Mouse (Mus musculus) heart, adult 2 months (tissue): ENCODE results near the gene Slc32a1.

Experiments
- CTCF ChIP-seq: fragments of 200-600 bp; IDR thresholded peaks from 2 replicates; pipeline ENCODE4 v1.8.1; 2022; ENCODE audit warnings: antibody characterized with exemption, mild to moderate bottlenecking, moderate library complexity
- EP300 ChIP-seq: fragments of 200-500 bp; IDR thresholded peaks from 2 replicates; pipeline ENCODE4 v1.6.1; 2011; ENCODE audit warnings: low read depth, low read length, control low read depth; ENCODE audit not compliant: insufficient read depth

DNA sequence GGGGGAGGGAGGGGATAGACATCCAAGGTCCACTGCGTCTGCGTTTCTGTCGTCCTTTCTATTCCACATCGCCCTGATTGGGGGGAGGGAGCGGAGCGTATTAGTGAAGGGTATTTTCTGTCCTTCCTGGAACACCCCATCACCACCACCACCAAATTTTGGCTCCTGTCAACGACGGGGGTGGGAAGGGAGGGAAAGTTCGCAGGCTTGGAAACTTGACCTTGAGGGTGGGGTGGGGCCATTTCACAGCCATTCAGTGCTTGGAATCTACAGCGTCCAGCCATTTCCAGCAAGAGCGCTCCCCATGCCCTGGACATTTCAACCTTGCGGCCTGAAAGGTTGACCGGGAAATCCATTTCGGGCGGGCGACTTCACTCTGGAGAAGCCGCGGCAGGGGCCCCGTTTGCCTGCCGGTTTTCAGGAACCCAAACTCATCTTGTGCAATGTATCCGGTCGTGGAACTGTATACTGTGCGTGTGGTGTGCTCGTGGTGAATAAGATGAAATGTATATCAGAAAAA is 4.7 kb downstream of the Slc32a1 start:
- TF ChIP-seq CTCF (no peak), EP300 (no peak)
